Mouse (Mus musculus): ENCODE measurements around the gene Lrrc8e. TPM values are rescaled to one million over a fixed set of nuclear protein-coding genes. Genes with fewer than 3 reads are reported as not detected.
A peak's percentile ranks its signal among the peaks of the same experiment; 100 is the strongest.

Gene Lrrc8e
- total RNA-seq, 2 experiments from 2014 or later: not detected

GRCm38 (mm10) chr8:4256911-4257310 is 30.3 kb downstream of the Lrrc8e start:
- peak; percentile 87 to 93 for DNase-seq (ENCODE audit: low spot score in 2 of 2)

- peak in 1 of 2 experiments; percentile 52 for DNase-seq (ENCODE audit: low spot score in 2 of 2)
Measured at GRCm38 (mm10) chr8:4257350-4257749, 30.7 kb downstream of the Lrrc8e start.

- DNase-seq (ENCODE audit: low spot score in 2 of 2): peak; percentile 81 to 87
Measured at GRCm38 (mm10) chr8:4258233-4258632, 31.6 kb downstream of the Lrrc8e start.

- DNase-seq (ENCODE audit: low spot score in 2 of 2): peak in 1 of 2 experiments; percentile 56
Measured at GRCm38 (mm10) chr8:4258678-4259077, 32.1 kb downstream of the Lrrc8e start.

GRCm38 (mm10) chr8:4259125-4259804 is 32.6 kb downstream of the Lrrc8e start, which contains the start of gene Ctxn1:
Ctxn1 (minus strand) TSS chr8:4259274.
- peak; percentile 93 to 96 for DNase-seq (ENCODE audit: low spot score in 2 of 2)

GRCm38 (mm10) chr8:4259805-4260170 is 33.2 kb downstream of the Lrrc8e start:
- DNase-seq (ENCODE audit: low spot score in 2 of 2): no peak

GRCm38 (mm10) chr8:4263105-4263791 is 36.6 kb downstream of the Lrrc8e start:
- DNase-seq (ENCODE audit: low spot score in 2 of 2): no peak

GRCm38 (mm10) chr8:4265160-4265914 is 38.7 kb downstream of the Lrrc8e start:
- no peak for DNase-seq (ENCODE audit: low spot score in 2 of 2)

GRCm38 (mm10) chr8:4267627-4268026 is 41.0 kb downstream of the Lrrc8e start:
- DNase-seq (ENCODE audit: low spot score in 2 of 2): no peak

GRCm38 (mm10) chr8:4269609-4270008 is 43.0 kb downstream of the Lrrc8e start:
- no peak for DNase-seq (ENCODE audit: low spot score in 2 of 2)

- DNase-seq (ENCODE audit: low spot score in 2 of 2): peak; percentile 93 to 97
Measured at GRCm38 (mm10) chr8:4275275-4276110, 48.9 kb downstream of the Lrrc8e start, which contains the start of gene Timm44. Timm44 (minus strand) TSS chr8:4275913.

- no peak for DNase-seq (ENCODE audit: low spot score in 2 of 2)
Measured at GRCm38 (mm10) chr8:4276111-4276465, 49.5 kb downstream of the Lrrc8e start.

Other genes with a start within 250 kb of the Lrrc8e start
- under 1 TPM; 0.37 to 0.43 TPM for gene Cd209f, start 121.0 kb upstream of the Lrrc8e start, total RNA-seq (2021)
- gene Cd209g, start 92.7 kb upstream of the Lrrc8e start, total RNA-seq (2021): under 1 TPM in 1 of 2 experiments, not detected in 1; 0.22 TPM
- 100 to 1,000 TPM in 1 of 2 experiments, 10 to 100 TPM in 1; 93.2 to 102 TPM for gene Evi5l, start 60.3 kb upstream of the Lrrc8e start, total RNA-seq (2021)
- gene Prr36, start 9.4 kb upstream of the Lrrc8e start, total RNA-seq (2021): 10 to 100 TPM; 38.4 to 41.3 TPM
- gene Map2k7, start 11.9 kb downstream of the Lrrc8e start, total RNA-seq (2021): 100 to 1,000 TPM; 109 to 116 TPM
- gene Gm49320, start 12.0 kb downstream of the Lrrc8e start, total RNA-seq (2021): under 1 TPM; 0.46 to 0.62 TPM
- gene Tgfbr3l, start 21.4 kb downstream of the Lrrc8e start, total RNA-seq (2021): 10 to 100 TPM in 1 of 2 experiments, 1 to 10 TPM in 1; 8.9 to 12.2 TPM
- 10 to 100 TPM; 28.9 to 31.1 TPM for gene Snapc2, start 26.3 kb downstream of the Lrrc8e start, total RNA-seq (2021)
- 100 to 1,000 TPM; 524 to 546 TPM for gene Ctxn1, start 32.4 kb downstream of the Lrrc8e start, total RNA-seq (2021)
- 10 to 100 TPM; 59.1 to 61.4 TPM for gene Timm44, start 49.1 kb downstream of the Lrrc8e start, total RNA-seq (2021)
- gene Ccl25, start 98.4 kb downstream of the Lrrc8e start, total RNA-seq (2021): 10 to 100 TPM; 17.2 to 20.1 TPM
- gene Elavl1, start 98.6 kb downstream of the Lrrc8e start, total RNA-seq (2021): 10 to 100 TPM; 78.8 to 80.6 TPM

Data from layer of hippocampus, adult 18-20 months (tissue).